Mouse (Mus musculus): ENCODE measurements around the gene Nfe2l1. TPM values are rescaled to one million over a fixed set of nuclear protein-coding genes. Genes with fewer than 3 reads are reported as not detected.

Gene Nfe2l1
- polyA plus RNA-seq, 1 experiment from 2014 or later = 81.3 TPM

GRCm38 (mm10) chr11:96808066-96808465 is 21.7 kb downstream of the Nfe2l1 start:
- Histone ChIP-seq H3K36me3 (ENCODE audit: control insufficient read depth, insufficient read depth) (peaks cover 56% of the 10 kb centered on the region), H3K9me3 (replicated peaks; ENCODE audit: control insufficient read depth, low read length) (no peaks in the 10 kb centered on the region), H3K4me3 (ENCODE audit: low read length) (no peak overlapping the region), H3K4me1 (ENCODE audit: control insufficient read depth, insufficient read depth, low read length) (no peaks in the 10 kb centered on the region), H3K27me3 (ENCODE audit: control insufficient read depth, insufficient read depth, low read length) (no peaks in the 10 kb centered on the region), H3K9ac (ENCODE audit: low read length) (no peak overlapping the region), H3K27ac (ENCODE audit: low read length) (no peak overlapping the region), H3K4me2 (ENCODE audit: low read depth, low read length) (no peak overlapping the region)
- 14% methylated on average over 1 of the region's 1 CpGs for whole genome bisulfite sequencing
- ATAC-seq (replicated peaks; ENCODE audit: extremely low read depth, insufficient read depth, low FRiP score) = no peak

GRCm38 (mm10) chr11:96805606-96806005 is 24.2 kb downstream of the Nfe2l1 start:
- H3K4me1 ChIP-seq (ENCODE audit: control insufficient read depth, insufficient read depth, low read length) = no peaks in the 10 kb centered on the region
- H3K9ac ChIP-seq (ENCODE audit: low read length) = no peak overlapping the region
- WGBS = 88% methylated on average over 5 of the region's 5 CpGs
- no peaks in the 10 kb centered on the region for H3K27me3 ChIP-seq (ENCODE audit: control insufficient read depth, insufficient read depth, low read length)
- no peak overlapping the region for H3K27ac ChIP-seq (ENCODE audit: low read length)
- H3K4me3 ChIP-seq (ENCODE audit: low read length) = no peak overlapping the region
- no peak overlapping the region for H3K4me2 ChIP-seq (ENCODE audit: low read depth, low read length)
- H3K36me3 ChIP-seq (ENCODE audit: control insufficient read depth, insufficient read depth) = peaks cover 64% of the 10 kb centered on the region
- H3K9me3 ChIP-seq (replicated peaks; ENCODE audit: control insufficient read depth, low read length) = no peaks in the 10 kb centered on the region
- no peak for ATAC-seq (replicated peaks; ENCODE audit: extremely low read depth, insufficient read depth, low FRiP score)

GRCm38 (mm10) chr11:96799511-96799910 is 30.3 kb downstream of the Nfe2l1 start:
- Histone ChIP-seq H3K4me2 (ENCODE audit: low read depth, low read length) (no peak overlapping the region), H3K27me3 (ENCODE audit: control insufficient read depth, insufficient read depth, low read length) (no peaks in the 10 kb centered on the region), H3K9me3 (replicated peaks; ENCODE audit: control insufficient read depth, low read length) (no peaks in the 10 kb centered on the region), H3K27ac (ENCODE audit: low read length) (no peak overlapping the region), H3K9ac (ENCODE audit: low read length) (no peak overlapping the region), H3K4me1 (ENCODE audit: control insufficient read depth, insufficient read depth, low read length) (0 out of 2 replicates have a peak, but pooled peaks cover 2% of the 10 kb centered on the region), H3K36me3 (ENCODE audit: control insufficient read depth, insufficient read depth) (peaks cover 27% of the 10 kb centered on the region), H3K4me3 (ENCODE audit: low read length) (no peak overlapping the region)
- 92% methylated on average over 2 of the region's 2 CpGs for WGBS
- no peak for ATAC-seq (replicated peaks; ENCODE audit: extremely low read depth, insufficient read depth, low FRiP score)

GRCm38 (mm10) chr11:96796586-96796985 is 33.2 kb downstream of the Nfe2l1 start:
- H3K9me3 ChIP-seq (replicated peaks; ENCODE audit: control insufficient read depth, low read length) = no peaks in the 10 kb centered on the region
- 62% methylated on average over 1 of the region's 1 CpGs for WGBS
- ATAC-seq (replicated peaks; ENCODE audit: extremely low read depth, insufficient read depth, low FRiP score) = no peak
- H3K9ac ChIP-seq (ENCODE audit: low read length) = no peak overlapping the region
- H3K36me3 ChIP-seq (ENCODE audit: control insufficient read depth, insufficient read depth) = peaks cover 9% of the 10 kb centered on the region
- peaks cover 7% of the 10 kb centered on the region for H3K4me1 ChIP-seq (ENCODE audit: control insufficient read depth, insufficient read depth, low read length)
- no peak overlapping the region for H3K4me2 ChIP-seq (ENCODE audit: low read depth, low read length)
- H3K27me3 ChIP-seq (ENCODE audit: control insufficient read depth, insufficient read depth, low read length) = no peaks in the 10 kb centered on the region
- H3K4me3 ChIP-seq (ENCODE audit: low read length) = no peak overlapping the region
- no peak overlapping the region for H3K27ac ChIP-seq (ENCODE audit: low read length)

GRCm38 (mm10) chr11:96796081-96796480 is 33.7 kb downstream of the Nfe2l1 start:
- ATAC-seq (replicated peaks; ENCODE audit: extremely low read depth, insufficient read depth, low FRiP score) = no peak
- H3K36me3 ChIP-seq (ENCODE audit: control insufficient read depth, insufficient read depth) = peaks cover 6% of the 10 kb centered on the region
- H3K27ac ChIP-seq (ENCODE audit: low read length) = no peak overlapping the region
- H3K27me3 ChIP-seq (ENCODE audit: control insufficient read depth, insufficient read depth, low read length) = no peaks in the 10 kb centered on the region
- no peaks in the 10 kb centered on the region for H3K9me3 ChIP-seq (replicated peaks; ENCODE audit: control insufficient read depth, low read length)
- no peak overlapping the region for H3K4me3 ChIP-seq (ENCODE audit: low read length)
- 94% methylated on average over 2 of the region's 2 CpGs for WGBS
- H3K4me2 ChIP-seq (ENCODE audit: low read depth, low read length) = no peak overlapping the region
- H3K4me1 ChIP-seq (ENCODE audit: control insufficient read depth, insufficient read depth, low read length) = peaks cover 7% of the 10 kb centered on the region
- no peak overlapping the region for H3K9ac ChIP-seq (ENCODE audit: low read length)

- 92% methylated on average over 13 of the region's 13 CpGs for WGBS
- H3K36me3 ChIP-seq (ENCODE audit: control insufficient read depth, insufficient read depth) = peaks cover 3% of the 10 kb centered on the region
- ATAC-seq (replicated peaks; ENCODE audit: extremely low read depth, insufficient read depth, low FRiP score) = no peak
These were observed 34.3 kb downstream of the Nfe2l1 start for GRCm38 (mm10) chr11:96795491-96795890.

GRCm38 (mm10) chr11:96790681-96791080 is 39.1 kb downstream of the Nfe2l1 start:
- H3K27ac ChIP-seq (ENCODE audit: low read length) = no peak overlapping the region
- 0 out of 2 replicates have a peak, but pooled peaks cover 2% of the 10 kb centered on the region for H3K36me3 ChIP-seq (ENCODE audit: control insufficient read depth, insufficient read depth)
- peaks cover 16% of the 10 kb centered on the region for H3K4me1 ChIP-seq (ENCODE audit: control insufficient read depth, insufficient read depth, low read length)
- no peaks in the 10 kb centered on the region for H3K27me3 ChIP-seq (ENCODE audit: control insufficient read depth, insufficient read depth, low read length)
- no peak for ATAC-seq (replicated peaks; ENCODE audit: extremely low read depth, insufficient read depth, low FRiP score)
- WGBS = 10% methylated on average over 1 of the region's 1 CpGs
- no peaks in the 10 kb centered on the region for H3K9me3 ChIP-seq (replicated peaks; ENCODE audit: control insufficient read depth, low read length)
- peak overlapping the region; percentile 79 for H3K4me2 ChIP-seq (ENCODE audit: low read depth, low read length)
- H3K9ac ChIP-seq (ENCODE audit: low read length) = no peak overlapping the region; the same call in 1 of the 2 replicates
- H3K4me3 ChIP-seq (ENCODE audit: low read length) = peak overlapping the region; percentile 99; the same call in 1 of the 2 replicates

More at GRCm38 (mm10) chr11:96795491-96795890, 34.3 kb downstream of the Nfe2l1 start:
- Histone ChIP-seq H3K27ac (ENCODE audit: low read length) (no peak overlapping the region), H3K9me3 (replicated peaks; ENCODE audit: control insufficient read depth, low read length) (no peaks in the 10 kb centered on the region), H3K4me1 (ENCODE audit: control insufficient read depth, insufficient read depth, low read length) (peaks cover 9% of the 10 kb centered on the region), H3K9ac (ENCODE audit: low read length) (no peak overlapping the region), H3K27me3 (ENCODE audit: control insufficient read depth, insufficient read depth, low read length) (no peaks in the 10 kb centered on the region), H3K4me2 (ENCODE audit: low read depth, low read length) (no peak overlapping the region), H3K4me3 (ENCODE audit: low read length) (no peak overlapping the region)

- no peaks in the 10 kb centered on the region for H3K36me3 ChIP-seq (ENCODE audit: control insufficient read depth, insufficient read depth)
- H3K9me3 ChIP-seq (replicated peaks; ENCODE audit: control insufficient read depth, low read length) = no peaks in the 10 kb centered on the region
- H3K4me3 ChIP-seq (ENCODE audit: low read length) = peak overlapping the region; percentile 99
- 13% methylated on average over 5 of the region's 5 CpGs for WGBS
- H3K4me2 ChIP-seq (ENCODE audit: low read depth, low read length) = peak overlapping the region; percentile 79
- H3K4me1 ChIP-seq (ENCODE audit: control insufficient read depth, insufficient read depth, low read length) = peaks cover 16% of the 10 kb centered on the region
- H3K27me3 ChIP-seq (ENCODE audit: control insufficient read depth, insufficient read depth, low read length) = no peaks in the 10 kb centered on the region
- peak overlapping the region; percentile 95 for H3K9ac ChIP-seq (ENCODE audit: low read length)
- ATAC-seq (replicated peaks; ENCODE audit: extremely low read depth, insufficient read depth, low FRiP score) = no peak
- peak overlapping the region; percentile 98 for H3K27ac ChIP-seq (ENCODE audit: low read length)
These were observed 39.8 kb downstream of the Nfe2l1 start for GRCm38 (mm10) chr11:96789990-96790389.

GRCm38 (mm10) chr11:96788871-96789795 is 40.6 kb downstream of the Nfe2l1 start, which contains the start of gene Cbx1:
Cbx1 (plus strand) TSS chr11:96789127.
- 1% methylated on average over 92 of the region's 93 CpGs for WGBS
- H3K27me3 ChIP-seq (ENCODE audit: control insufficient read depth, insufficient read depth, low read length) = no peaks in the 10 kb centered on the region
- H3K27ac ChIP-seq (ENCODE audit: low read length) = peak within 1 kb of the TSS; percentile 98
- no peaks in the 10 kb centered on the region for H3K9me3 ChIP-seq (replicated peaks; ENCODE audit: control insufficient read depth, low read length)
- ATAC-seq (replicated peaks; ENCODE audit: extremely low read depth, insufficient read depth, low FRiP score) = peak; percentile 97
- peaks cover 16% of the 10 kb centered on the region for H3K4me1 ChIP-seq (ENCODE audit: control insufficient read depth, insufficient read depth, low read length)
- H3K4me3 ChIP-seq (ENCODE audit: low read length) = peak within 1 kb of the TSS; percentile 99
- peak within 1 kb of the TSS; percentile 95 for H3K9ac ChIP-seq (ENCODE audit: low read length)
- H3K36me3 ChIP-seq (ENCODE audit: control insufficient read depth, insufficient read depth) = no peaks in the 10 kb centered on the region
- H3K4me2 ChIP-seq (ENCODE audit: low read depth, low read length) = peak within 1 kb of the TSS; percentile 79

Data from heart, embryonic 16.5 days (tissue).